Comparison of ENCODE assay signal across 20 mouse cellular contexts in genomic region chr11:75423091-75423490, GRCm38 (mm10). TPM values are rescaled to one million over a fixed set of nuclear protein-coding genes. Genes with fewer than 3 reads are reported as not detected.
DNase-seq lines count a peak whose midpoint lies in the region; ATAC-seq and TF ChIP-seq lines count a peak whose summit lies in the region.
"Had no signal": no experiment of that assay in that cellular context is flagged by ENCODE, and none has a peak within 500 bp of the region (broad histone marks: within the 10 kb centered on the region; RNA-seq: fewer than 3 reads in every experiment).

No protein-coding gene starts in this region.

- no peak for TF ChIP-seq CTCF in hindbrain, postnatal 0 days (IDR thresholded peaks at IDR 0.05; ENCODE audit: low read depth)
- no peak for TF ChIP-seq CTCF in C2C12 (IDR thresholded peaks at IDR 0.05; ENCODE audit: control insufficient read depth, insufficient read depth, insufficient read length)

- no peak for ATAC-seq in hindbrain, postnatal 0 days
- ATAC-seq: forebrain, postnatal 0 days; hindbrain, embryonic 16.5 days had no signal

- no peaks in the 10 kb centered on the region for H3K36me3 ChIP-seq in hindbrain, embryonic 10.5 days
- no peaks in the 10 kb centered on the region for H3K36me3 ChIP-seq in hindbrain, postnatal 0 days (ENCODE audit: insufficient read depth, low read length)
- H3K36me3 ChIP-seq in C2C12 (ENCODE audit: control insufficient read depth, insufficient read depth), result peaks cover 3% of the 10 kb centered on the region
- H3K36me3 ChIP-seq in limb, embryonic 10.5 days, result peaks cover 9% of the 10 kb centered on the region
- peaks cover 3% of the 10 kb centered on the region for H3K36me3 ChIP-seq in myocyte (ENCODE audit: control insufficient read depth, insufficient read depth)
- H3K36me3 ChIP-seq: forebrain, embryonic 12.5 days; heart, embryonic 13.5 days; hindbrain, embryonic 12.5 days had no signal

- H3K79me3 ChIP-seq in C2C12 (ENCODE audit: low read depth), result peaks cover 24% of the 10 kb centered on the region

- peaks cover 32% of the 10 kb centered on the region for H3K4me1 ChIP-seq in hindbrain, embryonic 10.5 days (replicated peaks)
- H3K4me1 ChIP-seq in hindbrain, postnatal 0 days (ENCODE audit: insufficient read depth, low read length), result no peaks in the 10 kb centered on the region
- H3K4me1 ChIP-seq in limb, embryonic 10.5 days, result peaks cover 32% of the 10 kb centered on the region

- H3K9me3 ChIP-seq in hindbrain, embryonic 10.5 days, result no peaks in the 10 kb centered on the region
- no peaks in the 10 kb centered on the region for H3K9me3 ChIP-seq in hindbrain, postnatal 0 days (ENCODE audit: low read length)
- no peaks in the 10 kb centered on the region for H3K9me3 ChIP-seq in limb, embryonic 10.5 days (replicated peaks)
- H3K9me3 ChIP-seq: embryonic facial prominence, embryonic 12.5 days; forebrain, embryonic 12.5 days; heart, embryonic 13.5 days; hindbrain, embryonic 12.5 days had no signal

- H3K4me2 ChIP-seq in hindbrain, postnatal 0 days (ENCODE audit: low read depth, low read length), result no peak overlapping the region
- peak overlapping the region; percentile 88 for H3K4me2 ChIP-seq in myocyte (ENCODE audit: low read depth)
- H3K4me2 ChIP-seq: hindbrain, embryonic 12.5 days had no signal

- no peaks in the 10 kb centered on the region for H3K27me3 ChIP-seq in hindbrain, embryonic 10.5 days (ENCODE audit: insufficient read depth, poor library complexity, severe bottlenecking)
- H3K27me3 ChIP-seq in hindbrain, postnatal 0 days (ENCODE audit: insufficient read depth, low read length), result no peaks in the 10 kb centered on the region
- H3K27me3 ChIP-seq in C2C12 (ENCODE audit: control insufficient read depth, insufficient read depth, insufficient read length) (no peaks in the 10 kb centered on the region), myocyte (ENCODE audit: control insufficient read depth, insufficient read depth, insufficient read length) (no peaks in the 10 kb centered on the region)
- no peaks in the 10 kb centered on the region for H3K27me3 ChIP-seq in limb, embryonic 10.5 days (ENCODE audit: low read depth, poor library complexity, severe bottlenecking)
- H3K27me3 ChIP-seq: embryonic facial prominence, embryonic 12.5 days; forebrain, embryonic 12.5 days; heart, embryonic 13.5 days; hindbrain, embryonic 12.5 days had no signal

- 92% methylated on average over 3 of the region's 3 CpGs for WGBS in hindbrain, embryonic 10.5 days
- 85% methylated on average over 3 of the region's 3 CpGs for WGBS in hindbrain, postnatal 0 days
- 85% methylated on average over 3 of the region's 3 CpGs for WGBS in limb, embryonic 10.5 days

- H3K27ac ChIP-seq in hindbrain, embryonic 10.5 days, result peak overlapping the region; percentile 83
- H3K27ac ChIP-seq in hindbrain, postnatal 0 days, result no peak overlapping the region
- H3K27ac ChIP-seq in limb, embryonic 10.5 days, result peak overlapping the region; percentile 88
- H3K27ac ChIP-seq: forebrain, embryonic 12.5 days; heart, adult 2 months; heart, embryonic 13.5 days; hindbrain, embryonic 12.5 days had no signal

- no peak overlapping the region for H3ac ChIP-seq in C2C12 (ENCODE audit: control insufficient read depth, insufficient read length, low read depth)
- H3ac ChIP-seq in myocyte (ENCODE audit: control insufficient read depth, insufficient read length), result peak overlapping the region; percentile 64

- H3K9ac ChIP-seq in hindbrain, postnatal 0 days (replicated peaks; ENCODE audit: low read length), result no peak overlapping the region
- H3K9ac ChIP-seq: forebrain, embryonic 12.5 days; forebrain, postnatal 0 days; heart, embryonic 13.5 days; hindbrain, embryonic 12.5 days had no signal

- TF ChIP-seq POLR2A in myocyte (IDR thresholded peaks at IDR 0.05; ENCODE audit: insufficient read length, low read depth), result no peak

- H3K79me2 ChIP-seq in C2C12 (ENCODE audit: control insufficient read depth, insufficient read depth) (peaks cover 36% of the 10 kb centered on the region), myocyte (ENCODE audit: control insufficient read depth, insufficient read depth) (peaks cover 34% of the 10 kb centered on the region)

- DNase-seq in hindbrain, embryonic 10.5 days (ENCODE audit: low spot score), result no peak
- DNase-seq in hindbrain, postnatal 0 days (ENCODE audit: low spot score), result no peak
- DNase-seq in limb, embryonic 10.5 days (ENCODE audit: low spot score), result no peak
- no peak for DNase-seq in MN1 (ENCODE audit: low spot score)
- DNase-seq: adrenal gland, adult 8-10 months; adrenal gland, postnatal 36 days; cerebellum, adult 2 months; cerebellum, postnatal 10 days; forebrain, postnatal 0 days; gastrocnemius, postnatal 14 days; heart, postnatal 36 days had no signal

- H3K4me3 ChIP-seq in hindbrain, embryonic 10.5 days, result no peak overlapping the region
- no peak overlapping the region for H3K4me3 ChIP-seq in hindbrain, postnatal 0 days (ENCODE audit: low read length)
- H3K4me3 ChIP-seq in C2C12 (ENCODE audit: insufficient read depth, poor library complexity, severe bottlenecking), result no peak overlapping the region
- no peak overlapping the region for H3K4me3 ChIP-seq in limb, embryonic 10.5 days
- peak overlapping the region; percentile 89 for H3K4me3 ChIP-seq in myocyte

TF ChIP-seq in C2C12, 6 proteins besides CTCF, POLR2A, EP300 and RAD21:
- peak; percentile 71 for TF ChIP-seq MYOD1 (IDR thresholded peaks at IDR 0.05; ENCODE audit: control insufficient read depth, insufficient read length, low read depth)
- no peak for TF ChIP-seq USF1 (IDR thresholded peaks at IDR 0.05; ENCODE audit: low read depth)

TF ChIP-seq in myocyte, 11 proteins besides CTCF, POLR2A, EP300 and RAD21:
- TF ChIP-seq MYOD1 (IDR thresholded peaks at IDR 0.05; ENCODE audit: control insufficient read depth in 1 of 3, insufficient read length in 2 of 3, low read depth in 2 of 3), result peak; percentile 72 to 90 (median 84)
- no peak for TF ChIP-seq REST (IDR thresholded peaks at IDR 0.05; ENCODE audit: insufficient read depth, insufficient read length)

RNA-seq across cellular contexts. Expression of gene Serpinf1, which starts 0.6 kb away (rescaled TPM):
- 95.3 and 106 TPM in 2 replicates for polyA plus RNA-seq in hindbrain, embryonic 10.5 days (2016; fragmentation: Nextera tagmentation; extraction: Ambion mirVana)
- 56.6 and 57.6 TPM in 2 replicates for total RNA-seq in hindbrain, postnatal 0 days (2014; rRNA removed)
- polyA plus RNA-seq in hindbrain, postnatal 0 days (2015; fragmentation: Nextera tagmentation; extraction: Ambion mirVana), result 41.5 and 47.1 TPM in 2 replicates
- polyA plus RNA-seq in C2C12 (2012; fragmentation: generic; extraction: Trizol) (1,152 TPM), myocyte (2012; fragmentation: generic; extraction: Trizol) (911 TPM)
- 214 and 217 TPM in 2 replicates for polyA plus RNA-seq in limb, embryonic 10.5 days (2016; fragmentation: Nextera tagmentation; extraction: Ambion mirVana)

RNA-seq across cellular contexts. Expression of gene Serpinf2, which starts 16.3 kb away (rescaled TPM):
- polyA plus RNA-seq in hindbrain, embryonic 10.5 days (2016; fragmentation: Nextera tagmentation; extraction: Ambion mirVana), result 0.07 TPM in 1 of 2 replicates, not detected in the other
- 0.05 TPM in 1 of 2 replicates, not detected in the other for total RNA-seq in hindbrain, postnatal 0 days (2014; rRNA removed)
- not detected in 2 replicates for polyA plus RNA-seq in hindbrain, postnatal 0 days (2015; fragmentation: Nextera tagmentation; extraction: Ambion mirVana)
- polyA plus RNA-seq in C2C12 (2012; fragmentation: generic; extraction: Trizol) (0.07 TPM), myocyte (2012; fragmentation: generic; extraction: Trizol) (0.06 TPM)
- polyA plus RNA-seq in limb, embryonic 10.5 days (2016; fragmentation: Nextera tagmentation; extraction: Ambion mirVana), result 0.36 TPM in 1 of 2 replicates, not detected in the other
- total RNA-seq: gastrocnemius, postnatal 14 days; heart, adult 2 months; heart, postnatal 36 days had no signal
- polyA plus RNA-seq: forebrain, embryonic 12.5 days; forebrain, postnatal 0 days; heart, postnatal 0 days; hindbrain, embryonic 12.5 days had no signal

RNA-seq across cellular contexts. Expression of gene Wdr81, which starts 31.4 kb away (rescaled TPM):
- 7.7 and 8.6 TPM in 2 replicates for polyA plus RNA-seq in hindbrain, embryonic 10.5 days (2016; fragmentation: Nextera tagmentation; extraction: Ambion mirVana)
- 19.4 and 20.4 TPM in 2 replicates for total RNA-seq in hindbrain, postnatal 0 days (2014; rRNA removed)
- 3.9 and 4.1 TPM in 2 replicates for polyA plus RNA-seq in hindbrain, postnatal 0 days (2015; fragmentation: Nextera tagmentation; extraction: Ambion mirVana)
- 21.6 TPM for polyA plus RNA-seq in C2C12 (2012; fragmentation: generic; extraction: Trizol)
- 5.6 and 6.6 TPM in 2 replicates for polyA plus RNA-seq in limb, embryonic 10.5 days (2016; fragmentation: Nextera tagmentation; extraction: Ambion mirVana)
- 17.3 TPM for polyA plus RNA-seq in myocyte (2012; fragmentation: generic; extraction: Trizol)

RNA-seq across cellular contexts. Expression of gene Tlcd2, which starts 38.4 kb away (rescaled TPM):
- 11.7 and 12.4 TPM in 2 replicates for polyA plus RNA-seq in hindbrain, embryonic 10.5 days (2016; fragmentation: Nextera tagmentation; extraction: Ambion mirVana)
- 1.0 and 3.4 TPM in 2 replicates for total RNA-seq in hindbrain, postnatal 0 days (2014; rRNA removed)
- polyA plus RNA-seq in hindbrain, postnatal 0 days (2015; fragmentation: Nextera tagmentation; extraction: Ambion mirVana), result 1.5 and 1.6 TPM in 2 replicates
- polyA plus RNA-seq in C2C12 (2012; fragmentation: generic; extraction: Trizol), result 1.5 TPM
- polyA plus RNA-seq in limb, embryonic 10.5 days (2016; fragmentation: Nextera tagmentation; extraction: Ambion mirVana), result 9.2 and 9.8 TPM in 2 replicates
- 2.9 TPM for polyA plus RNA-seq in myocyte (2012; fragmentation: generic; extraction: Trizol)
